Mouse (Mus musculus): ENCODE measurements around the gene Tmem211.

DNA sequence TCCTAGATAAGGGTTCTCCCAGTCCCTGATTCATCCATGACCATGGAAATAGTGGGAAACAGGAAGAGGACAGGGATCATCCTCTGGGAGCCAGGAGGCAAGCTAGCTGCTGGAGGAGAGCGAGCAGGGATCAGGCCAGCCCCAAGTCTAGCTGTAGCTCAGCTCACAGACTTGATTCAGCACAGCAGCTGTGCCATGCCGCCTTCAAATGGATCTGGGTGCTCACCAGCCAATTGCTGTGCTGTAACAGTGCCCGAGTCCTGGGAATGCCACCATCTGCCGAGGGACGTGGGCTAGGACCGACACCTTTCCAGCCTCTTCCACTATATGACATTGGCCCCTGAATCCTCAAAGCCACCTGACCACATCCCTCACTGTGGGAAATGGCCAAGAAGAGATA is 30.8 kb upstream of the Tmem211 start:
- no peak for TF ChIP-seq CTCF (IDR thresholded peaks at IDR 0.05; ENCODE audit: low read depth)
- no peak for TF ChIP-seq EP300 (IDR thresholded peaks at IDR 0.05; ENCODE audit: low read depth)

Measured in heart, postnatal 0 days (tissue).